Mouse (Mus musculus) R1 (cell line): ENCODE results near the gene Slc17a3.

Experiments used
- DNase-seq: peaks from one replicate; pipeline ENCODE4 v3.0.0-alpha.2; 2018; ENCODE audit warnings: low read depth, low spot score

The Slc17a3 gene

DNA sequence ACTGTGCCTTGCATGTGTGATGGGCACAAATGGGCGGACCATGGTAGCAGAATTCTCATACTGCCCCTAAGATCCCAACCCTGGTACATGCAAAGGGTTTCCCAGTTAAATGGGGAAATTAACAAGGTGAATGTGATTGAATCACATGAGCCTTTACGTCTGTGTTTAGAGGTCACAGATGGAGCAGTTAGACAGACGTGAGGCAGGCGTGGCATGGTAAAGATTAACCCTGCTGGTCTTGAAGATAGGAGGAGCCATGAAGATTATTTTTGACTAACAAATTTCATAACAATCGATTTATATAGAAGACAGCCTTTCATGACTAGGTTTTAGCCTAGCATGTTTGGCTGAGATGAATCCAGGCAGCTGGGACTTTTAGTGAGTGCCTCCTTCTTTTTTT, 33.9 kb downstream of the Slc17a3 start:
- DNase-seq: no peak

DNA sequence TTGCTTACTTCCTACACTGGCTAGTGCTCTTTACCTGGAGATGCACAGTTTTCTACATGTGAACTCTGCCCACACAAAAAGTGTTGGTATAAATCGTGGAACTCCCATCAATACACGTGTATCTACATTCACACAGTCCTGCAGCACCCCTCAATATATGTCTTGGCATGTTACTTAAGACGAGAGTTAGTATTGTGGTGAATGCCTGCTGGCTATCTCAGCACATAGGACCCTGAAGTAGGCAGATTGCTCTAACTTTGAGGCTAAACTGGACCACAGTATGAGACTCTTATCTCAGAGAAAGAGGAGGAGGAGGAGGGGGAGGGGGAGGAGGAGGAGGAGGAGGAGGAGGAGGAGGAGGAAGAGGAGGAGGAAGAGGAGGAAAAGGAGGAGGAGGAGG, 39.9 kb downstream of the Slc17a3 start:
- no peak for DNase-seq

DNA sequence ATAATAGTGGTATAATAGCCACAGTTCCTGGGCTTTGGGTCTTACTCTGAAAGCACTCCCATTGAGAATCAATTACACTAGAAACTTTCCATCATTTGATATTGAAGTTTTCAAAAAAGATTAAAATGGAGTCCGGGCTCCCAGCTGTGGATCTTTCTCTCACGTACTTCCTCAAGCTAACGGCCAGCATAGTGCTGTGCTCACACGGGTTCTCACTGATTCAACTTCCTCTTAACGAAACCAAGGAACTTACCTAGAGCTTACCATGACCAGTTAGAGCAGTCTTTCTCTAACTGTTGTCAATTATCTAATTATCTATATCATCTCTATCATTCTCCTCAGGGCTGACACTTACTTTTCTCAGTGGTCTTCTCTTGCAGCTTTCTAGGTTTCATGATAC, 40.4 kb downstream of the Slc17a3 start:
- DNase-seq: no peak

DNA sequence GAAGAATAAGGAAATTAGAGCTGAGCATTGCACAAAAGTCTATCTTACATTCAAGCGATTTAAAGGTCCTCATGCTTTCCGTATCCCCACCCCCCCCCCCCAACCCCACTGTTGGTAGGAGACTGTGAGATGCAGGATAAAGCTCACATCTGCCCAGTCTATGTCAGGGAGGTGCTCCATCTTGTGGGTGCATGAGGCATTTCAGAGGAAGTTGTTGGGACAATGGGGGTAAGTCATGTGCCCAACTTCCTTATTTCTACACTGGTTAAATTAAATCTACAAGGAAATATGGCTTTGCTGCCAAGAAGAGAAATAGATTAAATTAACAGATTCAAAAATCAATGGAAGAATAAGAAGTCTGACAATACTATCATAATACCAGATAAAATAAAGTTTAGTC, 46.3 kb downstream of the Slc17a3 start:
- DNase-seq: peak; percentile 64

DNA sequence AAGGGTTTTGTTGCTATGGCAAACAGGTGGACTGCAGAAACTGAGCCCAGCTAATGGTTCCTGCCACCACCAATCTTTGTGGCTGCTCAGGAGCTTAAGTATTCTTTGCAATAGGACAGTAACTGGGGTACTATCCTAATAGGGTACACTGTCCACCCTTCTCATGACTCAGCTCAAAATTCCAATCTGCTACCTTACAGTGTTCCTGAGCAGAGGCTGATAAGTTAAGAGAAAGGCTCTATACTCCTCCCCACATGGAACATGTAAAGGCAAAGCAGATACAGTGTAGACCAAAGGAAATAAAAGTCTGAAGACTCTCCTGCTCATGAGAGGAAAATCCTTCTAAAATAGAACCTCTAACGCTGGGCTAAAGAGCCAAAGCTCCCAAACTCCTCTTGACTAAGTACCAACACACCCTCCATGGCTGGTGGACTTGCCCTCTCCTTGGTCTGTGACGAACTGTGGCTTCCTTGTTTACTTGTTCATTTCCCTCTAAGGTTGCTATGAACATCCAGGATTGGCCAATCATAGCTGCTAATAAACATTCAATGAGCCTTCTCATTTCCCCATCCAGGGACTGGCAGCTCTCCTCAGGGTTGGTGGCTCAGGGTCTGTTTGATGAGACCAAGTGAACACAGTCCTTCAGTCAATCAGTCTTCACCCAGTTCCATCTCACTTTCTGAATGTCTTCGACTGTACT, 47.9 kb downstream of the Slc17a3 start:
- no peak for DNase-seq

DNA sequence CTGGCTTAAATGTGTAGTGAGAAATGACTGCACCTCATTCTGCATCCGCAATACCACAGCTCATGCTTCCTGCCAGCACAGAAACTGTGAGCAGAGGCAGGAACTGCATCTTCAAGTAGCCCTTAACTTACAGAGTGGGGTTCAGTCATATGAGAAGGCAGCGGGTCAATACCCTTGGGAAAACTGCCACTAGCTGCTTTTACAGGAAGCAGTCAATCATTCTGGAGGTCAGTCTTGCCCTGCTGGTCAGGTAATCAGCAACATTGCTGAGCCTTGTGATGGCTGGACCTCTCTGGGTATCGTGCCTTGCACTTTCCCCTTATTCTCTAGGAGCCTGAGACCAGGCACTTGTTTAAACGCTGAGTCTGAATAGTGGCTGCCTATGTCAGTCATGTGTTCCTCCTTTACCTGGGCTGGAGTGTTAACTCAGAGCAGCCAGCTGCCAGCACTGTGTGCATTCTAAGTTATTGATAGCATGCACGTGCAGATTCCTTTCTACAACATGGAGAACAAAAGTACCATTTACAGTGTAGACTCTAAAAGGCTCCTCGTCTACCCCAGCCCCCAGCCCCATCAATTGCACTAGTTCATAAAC, 49.9 kb downstream of the Slc17a3 start:
- DNase-seq: no peak

DNA sequence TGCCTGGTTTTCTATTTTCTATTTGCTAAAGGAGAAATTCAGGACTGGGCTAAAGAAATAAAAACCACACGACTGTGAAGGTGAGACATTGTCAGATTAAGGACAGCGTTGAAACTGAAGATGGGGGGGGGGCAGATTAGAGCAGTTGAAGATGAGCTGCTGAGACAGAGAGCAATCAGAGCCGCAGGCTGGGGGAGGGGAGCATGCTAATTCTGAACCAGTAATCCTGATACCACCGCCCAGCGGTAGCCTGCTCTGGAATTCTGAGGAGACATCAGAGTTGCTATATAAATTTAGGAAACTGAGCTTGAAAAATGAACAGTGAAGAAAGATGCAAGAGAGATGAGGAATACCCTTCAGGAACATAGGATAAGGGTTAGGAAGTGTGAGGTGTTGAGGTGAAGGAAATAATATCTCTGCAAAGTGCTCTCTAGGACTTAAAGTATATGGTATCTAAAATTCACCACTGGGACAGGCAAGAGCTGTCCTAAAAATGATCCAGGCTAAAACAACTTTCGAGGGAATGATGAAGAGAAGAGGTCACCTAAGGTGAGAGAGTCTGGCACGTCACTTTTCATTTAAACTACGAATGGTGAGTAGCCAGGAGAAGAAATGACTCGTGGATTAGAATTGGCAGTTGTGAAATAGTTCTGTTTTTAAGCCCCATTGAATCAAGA, 53.5 kb downstream of the Slc17a3 start:
- DNase-seq: no peak

DNA sequence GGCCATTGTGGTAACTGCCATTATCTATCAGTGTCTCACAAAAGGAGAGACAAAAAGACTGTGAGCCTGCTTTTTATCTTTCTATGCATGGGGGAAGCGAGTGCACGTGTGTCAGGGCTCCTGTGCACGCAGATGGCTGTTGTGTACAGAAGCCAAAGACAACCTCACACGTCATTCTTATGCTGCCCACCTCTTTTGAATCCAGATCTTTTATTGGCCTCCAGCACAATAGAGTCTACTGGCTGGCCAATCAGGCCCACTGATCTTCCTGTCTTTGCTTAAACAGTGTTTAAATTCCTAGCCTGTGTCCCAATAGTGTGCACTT, 54.0 kb downstream of the Slc17a3 start:
- no peak for DNase-seq

DNA sequence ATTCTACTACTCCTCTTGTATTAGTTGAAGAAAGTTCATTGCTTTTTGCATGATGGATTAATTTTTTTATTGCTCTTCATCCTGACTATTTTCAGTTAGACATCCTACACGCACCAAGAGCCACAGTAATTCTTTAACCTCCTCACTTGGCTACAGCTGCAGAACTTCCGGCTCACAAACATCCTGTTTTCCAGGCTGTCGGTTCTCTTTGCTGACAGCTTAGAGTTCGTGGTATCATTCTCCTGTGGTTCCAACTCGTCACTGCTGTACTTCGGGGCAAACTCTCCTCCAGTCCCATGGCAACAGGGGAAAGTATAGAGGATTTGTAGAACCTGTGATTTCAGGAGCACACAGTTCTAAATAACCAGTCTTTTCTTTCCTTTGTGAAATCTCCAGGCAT, 59.0 kb downstream of the Slc17a3 start:
- no peak for DNase-seq

DNA sequence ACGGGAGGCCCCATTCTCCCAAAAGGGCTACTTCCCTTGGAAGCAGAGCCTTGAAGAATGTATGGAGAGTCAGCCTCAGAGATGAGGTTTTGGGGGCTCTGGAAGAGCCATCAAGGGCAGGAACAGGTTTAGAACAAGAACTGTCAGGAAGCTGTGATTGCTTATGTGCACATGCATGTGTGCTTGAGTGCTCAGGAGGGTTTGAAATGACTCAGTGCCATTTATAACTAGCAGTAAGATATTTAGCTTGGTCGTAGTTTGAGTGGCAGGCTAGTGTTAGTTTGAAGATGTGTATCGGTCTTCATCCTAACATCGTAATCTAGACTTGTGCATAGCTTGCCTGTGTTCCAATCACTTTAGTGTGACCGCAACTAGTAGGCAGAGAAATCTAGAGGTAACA, 67.7 kb downstream of the Slc17a3 start:
- DNase-seq: no peak

DNA sequence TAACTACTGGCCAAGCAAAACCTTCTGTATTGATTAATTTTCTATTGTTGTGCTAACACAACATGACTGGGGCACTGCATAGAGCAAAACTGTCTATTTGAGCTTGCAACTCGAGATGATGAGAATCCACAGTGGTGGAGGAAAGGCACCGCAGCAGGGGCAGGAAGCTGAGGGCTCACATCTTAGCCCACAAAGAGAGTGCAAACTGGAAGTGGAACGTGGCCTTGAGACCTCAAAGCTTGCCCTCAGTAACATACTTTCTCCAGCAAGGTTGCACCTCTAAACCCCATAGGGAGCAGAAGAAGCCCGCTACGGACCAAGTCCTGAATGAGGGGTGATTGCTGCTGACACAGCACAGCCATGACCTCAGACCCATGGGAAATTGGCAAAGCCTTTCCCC, 70.9 kb downstream of the Slc17a3 start:
- no peak for DNase-seq
